Mouse (Mus musculus) CD8-positive naive resting alpha-beta T cell, adult 57 days (primary cell): ENCODE results near the gene Adgrg6. TPM values are rescaled to one million over a fixed set of nuclear protein-coding genes. Genes with fewer than 3 reads are reported as not detected.

Experiments
- total RNA-seq: library from RNA; stranded (reverse); gene quantifications from one replicate; pipeline ENCODE4 v1.2.4, GENCODE M21; 2023

The Adgrg6 gene
- not detected for total RNA-seq

DNA sequence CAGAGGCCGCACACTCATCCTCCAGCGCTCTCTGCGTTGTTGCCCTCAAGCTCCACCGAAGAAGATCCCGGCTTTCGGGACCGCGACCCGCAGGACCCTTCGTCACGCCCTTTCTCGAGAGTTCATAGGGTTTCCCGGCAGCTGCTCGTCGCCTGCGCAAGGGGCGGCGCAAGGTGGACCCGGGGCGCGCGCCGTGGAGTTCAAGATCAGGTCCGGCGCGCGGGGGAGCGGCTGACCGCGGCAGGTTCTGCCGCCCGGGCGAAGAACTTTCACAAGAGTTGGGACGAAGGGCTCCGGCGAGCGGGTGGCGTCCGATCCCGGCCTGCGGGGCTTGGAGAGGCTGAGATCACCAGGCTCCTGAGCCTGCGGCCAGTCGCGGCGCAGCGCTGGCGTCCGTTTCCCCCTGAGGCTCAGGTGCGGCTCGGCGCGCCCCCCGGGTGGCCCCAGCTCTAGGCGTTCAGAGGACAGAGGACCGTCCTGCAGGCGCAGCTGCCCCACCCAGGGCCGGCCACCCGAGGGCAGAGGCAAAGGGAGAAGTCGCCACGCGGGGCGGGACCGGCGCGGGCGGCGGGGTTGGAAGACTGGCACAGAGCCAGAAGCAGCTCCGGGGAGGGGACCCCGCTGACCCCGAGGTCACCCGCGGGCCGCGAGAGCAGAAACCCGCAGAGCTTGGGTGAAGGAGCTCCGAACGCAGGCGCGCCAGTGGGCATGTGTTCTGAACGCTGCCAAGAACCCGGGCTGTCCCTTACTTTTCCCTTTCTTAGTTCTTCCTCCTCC lies at the start of gene Adgrg6:
Gene Adgrg6, minus strand, starts transcription at position 719 of the 777 bp plus-strand sequence.

Other genes with a start within 250 kb of the Adgrg6 start
- gene Vta1, start 159.9 kb upstream of the Adgrg6 start, total RNA-seq: 59.5 TPM
- gene Nmbr, start 159.9 kb upstream of the Adgrg6 start, total RNA-seq: not detected
- not detected for gene Gje1, start 172.6 kb upstream of the Adgrg6 start, total RNA-seq